Mouse (Mus musculus) forebrain, embryonic 13.5 days (tissue): Measurements from ENCODE around the gene Gm20481. TPM values are rescaled to one million over a fixed set of nuclear protein-coding genes. Genes with fewer than 3 reads are reported as not detected.
"Not testable (repeated sequence)": the region's sequence is repeated elsewhere in the genome, so short reads cannot be mapped to it uniquely, and the experiment has no call there.

Source experiments
- ATAC-seq: fragments of 200-750 bp; cut with Nextera tagmentation; 2 replicates; pipeline ENCODE4 v1.8.0; 2017
- H3K27ac ChIP-seq: fragments of 300-500 bp; sonication (generic); 2 replicates; pipeline ENCODE4 v1.5.1; 2015; ENCODE audit warnings: inconsistent platforms, mild to moderate bottlenecking, moderate library complexity
- H3K27me3 ChIP-seq: fragments of 300-500 bp; sonication (generic); 2 replicates; pipeline ENCODE4 v1.6.1; 2015; ENCODE audit warnings: mild to moderate bottlenecking, inconsistent platforms
- H3K36me3 ChIP-seq: fragments of 300-500 bp; sonication (generic); 2 replicates; pipeline ENCODE4 v1.6.1; 2015; ENCODE audit warnings: mild to moderate bottlenecking, inconsistent platforms; ENCODE audit not compliant: poor library complexity, severe bottlenecking
- H3K4me1 ChIP-seq: fragments of 300-500 bp; sonication (generic); 2 replicates; pipeline ENCODE4 v1.6.1; 2015; ENCODE audit warnings: inconsistent platforms
- H3K4me2 ChIP-seq: fragments of 300-500 bp; sonication (generic); 2 replicates; pipeline ENCODE4 v1.6.1; 2015; ENCODE audit warnings: inconsistent platforms, mild to moderate bottlenecking, moderate library complexity
- H3K4me3 ChIP-seq: fragments of 300-500 bp; sonication (generic); 2 replicates; pipeline ENCODE4 v1.5.1; 2015; ENCODE audit warnings: mild to moderate bottlenecking, inconsistent platforms
- H3K9ac ChIP-seq: fragments of 300-500 bp; sonication (generic); 2 replicates; pipeline ENCODE4 v1.6.1; 2015; ENCODE audit warnings: mild to moderate bottlenecking, inconsistent platforms
- H3K9me3 ChIP-seq: fragments of 300-500 bp; sonication (generic); replicated peaks from 2 replicates; pipeline ENCODE4 v1.6.1; 2016; ENCODE audit warnings: inconsistent platforms
- WGBS: fragments of 180-500 bp; shearing (Covaris S2); methylation state at CpG from one replicate; pipeline ENCODE4 v1.1.7; 2015; 5-methylcytosine and 5-hydroxymethylcytosine counted together
- polyA plus RNA-seq: library from polyadenylated mRNA; unstranded; fragments of >200 nt; fragmentation: Nextera tagmentation; extraction: Ambion mirVana; gene quantifications from 2 replicates; pipeline ENCODE4 v1.2.1, GENCODE M21; 2015

The Gm20481 gene
- polyA plus RNA-seq, 1 experiment from 2014 or later: not detected

DNA sequence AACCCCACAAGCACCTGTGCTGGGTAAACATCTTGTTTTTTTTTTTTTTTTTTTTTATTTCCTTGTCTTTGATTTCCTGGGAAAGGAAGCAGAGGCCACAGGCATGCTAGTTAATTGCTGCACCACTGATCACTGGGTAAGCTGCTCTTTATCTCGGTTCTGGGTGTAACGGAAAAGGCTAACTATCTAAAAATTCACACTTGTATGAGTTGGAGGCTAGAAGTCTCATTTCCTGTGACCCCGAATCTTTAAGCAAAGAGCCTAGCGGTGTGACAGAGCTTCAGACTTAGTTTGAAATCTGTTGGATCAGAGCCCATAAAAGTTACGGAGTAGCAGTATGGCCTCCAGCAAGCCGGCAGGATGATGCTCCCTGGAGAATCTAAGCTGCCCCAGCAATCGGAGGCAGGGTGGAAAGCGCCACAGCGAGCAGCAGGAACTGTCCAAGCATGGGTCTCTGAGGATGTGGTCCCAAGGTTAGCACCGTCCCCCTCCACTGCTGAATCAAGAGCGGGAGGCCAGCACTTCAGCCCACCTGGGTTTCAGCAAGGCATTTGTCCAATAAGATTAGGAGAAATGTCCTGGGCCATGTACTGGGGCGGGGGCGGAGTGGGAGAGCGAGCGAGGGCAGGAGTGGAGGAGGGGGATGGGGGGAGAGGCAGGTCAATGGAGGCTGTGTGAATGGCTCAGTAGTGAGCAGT, 28.2 kb upstream of the Gm20481 start:
- no peaks in the 10 kb centered on the region for H3K9me3 ChIP-seq
- no peaks in the 10 kb centered on the region for H3K27me3 ChIP-seq
- 4% methylated on average over 15 of the region's 15 CpGs for WGBS
- H3K27ac ChIP-seq: peak overlapping the region; percentile 59; the same call in 1 of the 2 replicates
- ATAC-seq: no peak
- peak overlapping the region; percentile 62 for H3K9ac ChIP-seq
- no peaks in the 10 kb centered on the region for H3K36me3 ChIP-seq
- peaks cover 7% of the 10 kb centered on the region for H3K4me1 ChIP-seq
- peak overlapping the region; percentile 54 for H3K4me2 ChIP-seq
- peak overlapping the region; percentile 31 for H3K4me3 ChIP-seq

GRCm38 (mm10) chr17:34943128-34943815, 26.4 kb upstream of the Gm20481 start:
- Histone ChIP-seq H3K36me3 (no peaks in the 10 kb centered on the region), H3K4me1 (peaks cover 7% of the 10 kb centered on the region), H3K9me3 (no peaks in the 10 kb centered on the region), H3K4me2 (no peak overlapping the region), H3K4me3 (no peak overlapping the region), H3K27ac (no peak overlapping the region), H3K27me3 (no peaks in the 10 kb centered on the region), H3K9ac (no peak overlapping the region)
- WGBS: 84% methylated on average over 4 of the region's 4 CpGs
- no peak for ATAC-seq

GRCm38 (mm10) chr17:34944362-34944761, 25.4 kb upstream of the Gm20481 start:
- Histone ChIP-seq H3K9me3 (no peaks in the 10 kb centered on the region), H3K4me1 (peaks cover 7% of the 10 kb centered on the region), H3K4me3 (no peak overlapping the region), H3K27ac (no peak overlapping the region), H3K36me3 (peaks cover 7% of the 10 kb centered on the region), H3K4me2 (no peak overlapping the region), H3K27me3 (no peaks in the 10 kb centered on the region), H3K9ac (no peak overlapping the region)
- ATAC-seq: no peak

DNA sequence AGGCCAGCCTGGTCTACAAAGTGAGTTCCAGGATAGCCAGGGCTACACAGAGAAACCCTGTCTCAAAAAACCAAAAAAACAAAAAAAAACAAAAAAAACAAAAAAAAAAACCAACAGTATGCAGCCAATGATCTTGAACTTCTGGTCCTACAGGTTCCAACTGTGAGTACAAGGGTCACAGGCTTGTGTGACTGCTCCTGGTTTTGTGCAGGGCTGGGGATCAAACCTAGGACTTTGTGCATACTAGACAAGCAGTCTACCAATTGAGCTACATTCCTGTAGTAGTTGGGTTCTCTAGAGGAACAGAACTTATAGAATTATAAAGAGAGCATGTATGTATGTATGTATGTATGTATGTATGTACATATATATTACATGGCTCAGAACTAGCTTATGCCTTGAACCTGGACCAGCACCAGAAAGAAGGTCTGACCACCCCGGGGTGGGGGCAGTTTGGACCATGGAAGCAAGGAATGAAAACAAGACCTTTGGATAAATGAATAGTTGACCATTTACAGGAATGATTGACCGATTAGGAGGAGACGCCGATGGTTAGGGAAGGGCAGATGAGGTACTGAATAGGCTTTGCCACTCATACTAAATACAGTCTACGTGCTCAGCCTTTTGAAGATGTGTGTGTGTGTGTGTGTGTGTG, 23.1 kb upstream of the Gm20481 start:
- Histone ChIP-seq H3K27ac (no peak overlapping the region), H3K9ac (no peak overlapping the region), H3K27me3 (no peaks in the 10 kb centered on the region), H3K9me3 (no peaks in the 10 kb centered on the region), H3K4me3 (no peak overlapping the region), H3K4me2 (no peak overlapping the region), H3K36me3 (peaks cover 27% of the 10 kb centered on the region), H3K4me1 (peaks cover 25% of the 10 kb centered on the region)
- ATAC-seq: no peak
- WGBS: 84% methylated on average over 5 of the region's 5 CpGs

GRCm38 (mm10) chr17:34947606-34948005, 22.1 kb upstream of the Gm20481 start:
- Histone ChIP-seq H3K9me3 (no peaks in the 10 kb centered on the region), H3K36me3 (peaks cover 27% of the 10 kb centered on the region), H3K9ac (no peak overlapping the region), H3K27ac (no peak overlapping the region; the same call in 1 of the 2 replicates), H3K4me1 (peaks cover 20% of the 10 kb centered on the region), H3K27me3 (no peaks in the 10 kb centered on the region), H3K4me2 (no peak overlapping the region), H3K4me3 (no peak overlapping the region)
- no peak for ATAC-seq
- WGBS: 26% methylated on average over 8 of the region's 8 CpGs

GRCm38 (mm10) chr17:34948721-34949552, 20.8 kb upstream of the Gm20481 start:
- ATAC-seq, H3K9ac ChIP-seq, H3K4me3 ChIP-seq, H3K4me2 ChIP-seq, H3K9me3 ChIP-seq, H3K27me3 ChIP-seq: not testable (repeated sequence)
- peaks cover 20% of the 10 kb centered on the region for H3K4me1 ChIP-seq
- 58% methylated on average over 9 of the region's 9 CpGs for WGBS
- peak overlapping the region; percentile 25; the same call in 1 of the 2 replicates for H3K27ac ChIP-seq
- H3K36me3 ChIP-seq: peaks cover 27% of the 10 kb centered on the region

- Histone ChIP-seq H3K9ac (no peak overlapping the region), H3K4me3 (0 out of 2 replicates have a peak overlapping the region, but pooled peaks have one; percentile 99), H3K4me1 (peaks cover 20% of the 10 kb centered on the region), H3K36me3 (peaks cover 27% of the 10 kb centered on the region), H3K4me2 (peak overlapping the region; percentile 96), H3K27ac (no peak overlapping the region), H3K27me3 (peaks cover 2% of the 10 kb centered on the region; the same call in 1 of the 2 replicates), H3K9me3 (no peaks in the 10 kb centered on the region)
- 31% methylated on average over 4 of the region's 4 CpGs for WGBS
- no peak for ATAC-seq
Observed at GRCm38 (mm10) chr17:34949553-34949969, 20.2 kb upstream of the Gm20481 start.

DNA sequence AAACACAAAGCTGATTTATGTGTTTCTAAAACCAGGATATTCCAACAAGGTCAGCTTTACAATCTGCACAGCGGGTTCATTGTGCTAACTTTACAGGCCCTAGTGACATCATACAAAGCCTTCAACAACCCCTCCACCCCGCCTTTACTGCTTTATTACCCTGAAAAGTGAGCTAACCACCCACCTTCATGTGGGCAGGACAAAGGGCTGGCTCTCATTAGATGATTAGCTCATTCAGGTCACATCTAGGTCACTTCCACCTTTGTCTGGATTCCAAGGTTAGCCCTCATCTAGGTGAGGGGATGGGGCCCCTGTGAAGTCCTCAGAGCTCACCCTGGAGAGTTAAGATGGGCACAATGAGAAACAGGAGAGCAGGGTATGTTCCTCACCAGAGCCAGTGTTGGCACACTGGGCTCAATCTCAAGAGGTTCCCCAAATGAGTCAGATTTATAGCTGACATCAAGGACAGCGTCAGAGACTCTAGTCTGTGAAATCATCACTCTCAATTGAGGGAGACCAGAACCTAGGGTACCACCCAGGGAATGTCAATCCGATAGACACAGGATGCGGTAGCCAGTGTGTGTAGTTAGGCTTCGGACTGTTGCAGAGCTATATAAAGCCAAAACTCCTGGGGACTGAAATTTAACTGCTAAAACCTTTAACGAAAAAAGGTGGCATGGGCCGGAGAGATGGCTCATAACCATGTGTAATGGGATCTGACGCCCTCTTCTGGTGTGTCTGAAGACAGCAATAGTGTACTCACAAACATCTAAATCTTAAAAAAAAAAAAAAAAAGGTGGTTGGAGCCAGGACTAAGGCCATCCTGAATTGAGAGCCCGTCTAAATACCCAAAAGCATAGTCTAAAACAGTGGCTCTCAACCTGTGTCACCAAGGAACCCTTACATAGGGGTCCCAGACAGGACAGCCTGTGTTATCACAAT, 18.9 kb upstream of the Gm20481 start:
- H3K9ac ChIP-seq: peak overlapping the region; percentile 100
- peaks cover 20% of the 10 kb centered on the region for H3K4me1 ChIP-seq
- ATAC-seq: no peak
- H3K4me3 ChIP-seq: peak overlapping the region; percentile 99
- peak overlapping the region; percentile 91 for H3K27ac ChIP-seq
- peak overlapping the region; percentile 96 for H3K4me2 ChIP-seq
- whole genome bisulfite sequencing: 22% methylated on average over 10 of the region's 10 CpGs
- H3K9me3 ChIP-seq: no peaks in the 10 kb centered on the region
- H3K36me3 ChIP-seq: peaks cover 27% of the 10 kb centered on the region
- H3K27me3 ChIP-seq: peaks cover 14% of the 10 kb centered on the region

DNA sequence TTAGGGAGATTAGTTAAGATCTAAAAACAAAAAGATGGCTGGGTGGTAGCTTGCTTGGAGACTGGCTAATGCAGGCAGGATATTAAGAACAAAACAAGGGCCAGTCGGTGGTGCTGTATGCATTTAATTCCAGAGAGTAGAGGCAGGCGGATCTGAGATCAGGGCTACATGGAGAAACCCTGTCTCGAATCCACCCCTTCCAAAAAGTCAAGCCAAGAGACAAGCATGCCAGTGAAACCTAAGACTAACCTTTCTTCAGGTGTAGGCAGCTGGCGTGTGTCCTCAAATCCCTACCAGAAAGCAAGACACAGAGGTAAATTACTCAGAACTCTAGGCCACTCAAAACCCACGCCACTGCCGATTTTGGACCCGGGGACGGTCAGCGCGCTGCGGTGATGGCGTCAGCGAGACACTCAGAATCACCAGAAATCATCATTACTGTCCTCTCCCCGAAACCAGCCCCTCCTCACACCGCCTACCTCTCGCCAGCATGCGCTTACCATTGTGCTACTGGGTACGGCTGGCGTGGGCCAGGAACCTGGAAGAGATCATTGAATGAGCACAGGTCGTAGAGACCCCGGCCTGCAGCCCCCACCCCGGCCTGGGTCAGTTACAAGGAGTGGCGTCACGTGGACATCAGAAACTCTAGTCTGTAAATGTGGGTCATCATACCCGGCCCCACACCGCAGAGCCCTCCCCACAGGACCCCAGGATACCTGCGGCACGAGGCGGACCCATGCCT, 17.9 kb upstream of the Gm20481 start:
- Histone ChIP-seq H3K27ac (peak overlapping the region; percentile 91), H3K4me1 (peaks cover 20% of the 10 kb centered on the region), H3K27me3 (peaks cover 22% of the 10 kb centered on the region), H3K36me3 (peaks cover 27% of the 10 kb centered on the region), H3K4me2 (peak overlapping the region; percentile 96), H3K9me3 (no peaks in the 10 kb centered on the region), H3K4me3 (peak overlapping the region; percentile 99), H3K9ac (peak overlapping the region; percentile 100)
- ATAC-seq: peak; percentile 66
- WGBS: 1% methylated on average over 29 of the region's 29 CpGs

DNA sequence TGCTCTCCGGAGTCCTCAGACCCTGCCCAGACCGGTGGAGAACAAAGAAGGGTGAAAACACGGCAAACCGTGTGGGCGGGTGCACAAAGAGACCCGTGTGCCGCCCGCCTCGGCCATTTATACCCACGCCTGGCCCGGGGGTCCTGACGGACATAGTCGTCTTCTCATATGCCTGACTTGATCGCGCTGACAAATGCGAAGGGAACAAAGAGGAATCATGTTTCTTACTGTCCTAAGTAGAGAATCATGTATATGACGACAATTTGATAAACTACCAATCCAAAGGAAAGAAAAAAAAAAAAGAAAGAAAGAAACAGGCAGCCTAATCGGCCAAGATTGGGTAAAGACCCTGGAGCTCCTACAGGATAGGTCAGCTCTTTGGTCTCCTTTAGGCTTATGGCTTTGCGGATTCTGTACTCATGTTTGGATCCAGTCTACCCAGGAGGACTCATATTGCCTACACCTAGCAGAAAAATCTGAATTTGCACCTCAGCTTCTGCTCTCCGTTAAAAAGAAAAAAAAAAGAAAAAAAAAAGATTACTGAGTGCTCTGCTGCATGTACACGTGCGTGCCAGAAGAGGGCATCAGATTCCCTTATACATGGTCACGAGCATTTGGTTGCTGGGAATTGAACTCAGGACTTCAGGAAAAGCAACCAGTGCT, 17.2 kb upstream of the Gm20481 start:
- WGBS: under 1% methylated on average over 23 of the region's 23 CpGs
- Histone ChIP-seq H3K4me2 (peak overlapping the region; percentile 96), H3K27me3 (peaks cover 24% of the 10 kb centered on the region), H3K9ac (peak overlapping the region; percentile 100), H3K27ac (peak overlapping the region; percentile 91), H3K9me3 (no peaks in the 10 kb centered on the region), H3K36me3 (peaks cover 27% of the 10 kb centered on the region), H3K4me1 (peaks cover 20% of the 10 kb centered on the region), H3K4me3 (peak overlapping the region; percentile 99)
- peak; percentile 88 for ATAC-seq
